Mouse (Mus musculus) left cerebral cortex, adult 2 months (tissue): ENCODE results near the gene Dqx1. TPM values are rescaled to one million over a fixed set of nuclear protein-coding genes. Genes with fewer than 3 reads are reported as not detected.

Source experiments
- DNase-seq, 2 experiments: peaks; one replicate each; pipeline ENCODE4 v3.0.0; 2021 to 2022; ENCODE audit warnings: low spot score in 2 of 2, mixed read lengths in 1 of 2; ENCODE audit errors: extremely low spot score in 1 of 2
- H3K27ac ChIP-seq: fragments of 200-600 bp; 2 replicates; pipeline ENCODE4 v1.8.1; 2022
- H3K4me3 ChIP-seq: fragments of 200-600 bp; 2 replicates; pipeline ENCODE4 v1.8.1; 2022
- CTCF ChIP-seq: fragments of 200-600 bp; IDR thresholded peaks from 2 replicates; pipeline ENCODE4 v1.8.1; 2022; ENCODE audit warnings: antibody characterized with exemption, mild to moderate bottlenecking, moderate library complexity
- intact Hi-C: fragments of 180-260 bp; cut with DNase I; formaldehyde crosslinking; loops from one replicate; pipeline ENCODE4 v1.15.1; 2025
- total RNA-seq, 2 experiments: library from RNA; stranded (reverse); gene quantifications; 2 replicates each; pipeline ENCODE4 v1.2.3; 2021

Dqx1 gene
- total RNA-seq, 2 experiments from 2014 or later, result 0.61 to 0.68 TPM

GRCm38 (mm10) chr6:83023008-83023407 lies 34.6 kb upstream of the Dqx1 start:
- H3K4me3 ChIP-seq, result no peak overlapping the region
- no peak overlapping the region for H3K27ac ChIP-seq
- no peak for TF ChIP-seq CTCF
- intact Hi-C loops, result no loop called here
- DNase-seq, result no peak

GRCm38 (mm10) chr6:83023786-83024185 lies 33.9 kb upstream of the Dqx1 start:
- Histone ChIP-seq H3K4me3 (no peak overlapping the region), H3K27ac (no peak overlapping the region)
- intact Hi-C loops, result no loop called here
- no peak for DNase-seq
- no peak for TF ChIP-seq CTCF

GRCm38 (mm10) chr6:83024421-83024820 lies 33.2 kb upstream of the Dqx1 start:
- Histone ChIP-seq H3K4me3 (no peak overlapping the region), H3K27ac (no peak overlapping the region)
- TF ChIP-seq CTCF, result no peak
- intact Hi-C loops, result no loop called here
- DNase-seq, result no peak

GRCm38 (mm10) chr6:83025221-83025620 lies 32.4 kb upstream of the Dqx1 start:
- TF ChIP-seq CTCF, result no peak
- H3K4me3 ChIP-seq, result no peak overlapping the region
- DNase-seq, result no peak
- intact Hi-C loops, result no loop called here
- H3K27ac ChIP-seq, result no peak overlapping the region

GRCm38 (mm10) chr6:83027293-83027692 lies 30.4 kb upstream of the Dqx1 start:
- intact Hi-C loops, result no loop called here
- TF ChIP-seq CTCF, result no peak
- DNase-seq, result no peak
- H3K27ac ChIP-seq, result no peak overlapping the region
- H3K4me3 ChIP-seq, result no peak overlapping the region

GRCm38 (mm10) chr6:83027706-83028105 lies 29.9 kb upstream of the Dqx1 start:
- intact Hi-C loops, result no loop called here
- Histone ChIP-seq H3K27ac (no peak overlapping the region), H3K4me3 (no peak overlapping the region)
- no peak for DNase-seq
- TF ChIP-seq CTCF, result no peak

- intact Hi-C loops, result no loop called here
- Histone ChIP-seq H3K27ac (no peak overlapping the region), H3K4me3 (no peak overlapping the region)
- DNase-seq, result no peak
- no peak for TF ChIP-seq CTCF
Observed at GRCm38 (mm10) chr6:83029777-83030176, 27.9 kb upstream of the Dqx1 start.

GRCm38 (mm10) chr6:83031111-83031510 lies 26.5 kb upstream of the Dqx1 start:
- intact Hi-C loops, result no loop called here
- TF ChIP-seq CTCF, result no peak

GRCm38 (mm10) chr6:83031921-83032590 lies 25.6 kb upstream of the Dqx1 start:
- no peak for TF ChIP-seq CTCF
- H3K4me3 ChIP-seq, result peak overlapping the region; percentile 52
- no peak for DNase-seq
- H3K27ac ChIP-seq, result no peak overlapping the region
- intact Hi-C loops, result no loop called here

More at GRCm38 (mm10) chr6:83031111-83031510, 26.5 kb upstream of the Dqx1 start:
- DNase-seq, result no peak
- H3K4me3 ChIP-seq, result no peak overlapping the region
- no peak overlapping the region for H3K27ac ChIP-seq

GRCm38 (mm10) chr6:83032769-83033191 lies 24.9 kb upstream of the Dqx1 start:
- Histone ChIP-seq H3K4me3 (peak overlapping the region; percentile 52), H3K27ac (no peak overlapping the region)
- TF ChIP-seq CTCF, result peak; percentile 2; the same call in 1 of the 2 replicates
- no peak for DNase-seq
- intact Hi-C loops, result no loop called here

GRCm38 (mm10) chr6:83033249-83034185 lies 24.1 kb upstream of the Dqx1 start, which contains the start of the genes Dok1 and Loxl3:
Gene Dok1 (minus strand): TSS chr6:83033471.
Gene Loxl3 (plus strand): TSS chr6:83034173.
- Histone ChIP-seq H3K27ac (peak within 1 kb of the TSS; percentile 42; the same call in 1 of the 2 replicates), H3K4me3 (peak within 1 kb of the TSS; percentile 52)
- no peak for TF ChIP-seq CTCF
- intact Hi-C loops, result no loop called here
- DNase-seq, result peak in 1 of 2 experiments; percentile 35

GRCm38 (mm10) chr6:83034463-83035055 lies 23.1 kb upstream of the Dqx1 start:
- no peak for DNase-seq
- peak overlapping the region; percentile 52 for H3K4me3 ChIP-seq
- H3K27ac ChIP-seq, result no peak overlapping the region
- TF ChIP-seq CTCF, result no peak
- intact Hi-C loops, result loop anchor here (5.0 kb wide), 1 partner anchor 37 kb away; no protein-coding TSS in a partner anchor
